ENCODE assay signal across 10 mouse cellular contexts in genomic region chr9:121697150-121698049, GRCm38 (mm10). TPM values are rescaled to one million over a fixed set of nuclear protein-coding genes. Genes with fewer than 3 reads are reported as not detected.
A peak's percentile ranks its signal among the peaks of the same experiment; 100 is the strongest.
DNase-seq lines count a peak whose midpoint lies in the region; ATAC-seq and TF ChIP-seq lines count a peak whose summit lies in the region.
"Had no signal": no experiment of that assay in that cellular context is flagged by ENCODE, and none has a peak within 500 bp of the region (broad histone marks: within the 10 kb centered on the region; RNA-seq: fewer than 3 reads in every experiment).

No protein-coding gene starts in this region.

- in situ Hi-C loops in ES-E14 (cut with MboI; ENCODE audit: low sequenced_read_pairs in 2 of 2, unreplicated experiment in 2 of 2) = no loop called here

- H3K27me3 ChIP-seq in midbrain, embryonic 14.5 days (ENCODE audit: control insufficient read depth, insufficient read depth, low read length) = no peaks in the 10 kb centered on the region

- DNase-seq in layer of hippocampus, postnatal 10 days (ENCODE audit: low spot score in 2 of 2) = peak; percentile 75 to 81
- DNase-seq in layer of hippocampus, adult 9-10 months (ENCODE audit: low spot score) = no peak
- DNase-seq in ES-E14 (ENCODE audit: low read depth, low spot score) = no peak
- peak; percentile 61 for DNase-seq in c-Kit-positive CD71-positive TER-119-positive erythroid progenitor cells, embryonic 14.5 days (ENCODE audit: low spot score)
- DNase-seq in layer of hippocampus, postnatal 14 days (ENCODE audit: low spot score in 2 of 2) = peak; percentile 57 to 74
- DNase-seq in midbrain, embryonic 14.5 days = peak; percentile 31
- peak; percentile 84 for DNase-seq in thymus, postnatal 4 days

- no peak overlapping the region for H3K27ac ChIP-seq in ES-E14 (ENCODE audit: insufficient read depth, low read depth, low read length, poor library complexity, severe bottlenecking)
- no peak overlapping the region for H3K27ac ChIP-seq in midbrain, embryonic 14.5 days (replicated peaks; ENCODE audit: low read depth, low read length)
- H3K27ac ChIP-seq: macrophage had no signal

- H3K36me3 ChIP-seq in ES-E14 (ENCODE audit: control insufficient read depth, insufficient read depth, low read length, poor library complexity, severe bottlenecking) = no peaks in the 10 kb centered on the region
- H3K36me3 ChIP-seq in midbrain, embryonic 14.5 days (ENCODE audit: control insufficient read depth, insufficient read depth, low read length) = peaks cover 38% of the 10 kb centered on the region

- peak; percentile 55; the same call in 1 of the 2 replicates for ATAC-seq in granulocyte monocyte progenitor cell, adult 5-6 weeks (replicated peaks; ENCODE audit: poor library complexity, severe bottlenecking)
- ATAC-seq in midbrain, embryonic 14.5 days (ENCODE audit: low FRiP score, low TSS enrichment) = peak; percentile 53

- no peak overlapping the region for H3K4me2 ChIP-seq in midbrain, embryonic 14.5 days (ENCODE audit: low read length)

- no peaks in the 10 kb centered on the region for H3K4me1 ChIP-seq in ES-E14 (ENCODE audit: control insufficient read depth in 2 of 2, insufficient read depth in 2 of 2, low read length in 2 of 2, poor library complexity in 1 of 2)
- H3K4me1 ChIP-seq in midbrain, embryonic 14.5 days (ENCODE audit: control insufficient read depth, insufficient read depth, low read length) = no peaks in the 10 kb centered on the region

- WGBS in midbrain, embryonic 14.5 days = 100% methylated on average over 1 of the region's 1 CpGs

- no peak overlapping the region for H3K4me3 ChIP-seq in ES-E14 (ENCODE audit: insufficient read depth in 1 of 2, low read depth in 1 of 2, low read length in 2 of 2, poor library complexity in 1 of 2, severe bottlenecking in 1 of 2)
- no peak overlapping the region for H3K4me3 ChIP-seq in midbrain, embryonic 14.5 days (replicated peaks; ENCODE audit: low read depth, low read length)
- H3K4me3 ChIP-seq: erythroblast, embryonic 14.5 days had no signal

- H3K9ac ChIP-seq in ES-E14 (ENCODE audit: insufficient read depth, low read depth, low read length, poor library complexity, severe bottlenecking) = no peak overlapping the region
- H3K9ac ChIP-seq in midbrain, embryonic 14.5 days (replicated peaks; ENCODE audit: low read length) = no peak overlapping the region

- no peaks in the 10 kb centered on the region for H3K9me3 ChIP-seq in ES-E14 (ENCODE audit: control insufficient read depth, insufficient read depth, low read depth, low read length)
- no peaks in the 10 kb centered on the region for H3K9me3 ChIP-seq in midbrain, embryonic 14.5 days (ENCODE audit: control insufficient read depth, low read length)

TF ChIP-seq in ES-E14, 5 proteins besides CTCF, POLR2A, EP300 and RAD21:
- peak; percentile 54; the same call in 1 of the 2 replicates for TF ChIP-seq ZNF384 (IDR thresholded peaks at IDR 0.05; ENCODE audit: low read depth, low read length)
- no peak for TF ChIP-seq MAFK (IDR thresholded peaks at IDR 0.05; ENCODE audit: insufficient read depth, low read depth, low read length)
- TF ChIP-seq CHD2 (IDR thresholded peaks at IDR 0.05; ENCODE audit: low read depth, low read length) = no peak
- peak; percentile 72; the same call in 1 of the 2 replicates for TF ChIP-seq HCFC1 (IDR thresholded peaks at IDR 0.05; ENCODE audit: borderline replicate concordance, insufficient read depth, low read length)

RNA-seq across cellular contexts. Expression of gene Sec22c, which starts 7.9 kb away (rescaled TPM):
- 10 to 100 TPM; 30.4 to 33.4 TPM for total RNA-seq in layer of hippocampus, postnatal 10 days (2021)
- 8.4 and 11.2 TPM in 2 replicates for total RNA-seq in ES-E14 (2012; rRNA removed)
- total RNA-seq in granulocyte monocyte progenitor cell, adult 5-6 weeks (2014; fragmentation: Nextera tagmentation) = 14.7 and 18.2 TPM in 2 replicates
- 4.7 and 10.5 TPM in 2 replicates for total RNA-seq in granulocyte monocyte progenitor cell, adult 5-6 weeks (2017)
- 10 to 100 TPM; 26.4 to 28.7 TPM for total RNA-seq in layer of hippocampus, postnatal 14 days (2021)
- 20.0 and 27.7 TPM in 2 replicates for polyA plus RNA-seq in midbrain, embryonic 14.5 days (2014; fragmentation: Nextera tagmentation; extraction: Ambion mirVana)

RNA-seq across cellular contexts. Expression of gene Ss18l2, which starts 12.7 kb away (rescaled TPM):
- 10 to 100 TPM; 80.7 to 87.9 TPM for total RNA-seq in layer of hippocampus, postnatal 10 days (2021)
- 22.3 and 40.8 TPM in 2 replicates for total RNA-seq in ES-E14 (2012; rRNA removed)
- total RNA-seq in granulocyte monocyte progenitor cell, adult 5-6 weeks (2014; fragmentation: Nextera tagmentation) = 25.7 and 67.5 TPM in 2 replicates
- total RNA-seq in granulocyte monocyte progenitor cell, adult 5-6 weeks (2017) = 44.9 and 59.5 TPM in 2 replicates
- total RNA-seq in layer of hippocampus, postnatal 14 days (2021) = 10 to 100 TPM; 83.1 to 92.6 TPM
- polyA plus RNA-seq in midbrain, embryonic 14.5 days (2014; fragmentation: Nextera tagmentation; extraction: Ambion mirVana) = 164 and 190 TPM in 2 replicates

RNA-seq across cellular contexts. Expression of gene Nktr, which starts 21.6 kb away (rescaled TPM):
- total RNA-seq in layer of hippocampus, postnatal 10 days (2021) = 100 to 1,000 TPM; 110 to 133 TPM
- total RNA-seq in ES-E14 (2012; rRNA removed) = 57.8 and 69.6 TPM in 2 replicates
- total RNA-seq in granulocyte monocyte progenitor cell, adult 5-6 weeks (2014; fragmentation: Nextera tagmentation) = 140 and 176 TPM in 2 replicates
- total RNA-seq in granulocyte monocyte progenitor cell, adult 5-6 weeks (2017) = 130 and 131 TPM in 2 replicates
- 100 to 1,000 TPM; 105 to 121 TPM for total RNA-seq in layer of hippocampus, postnatal 14 days (2021)
- polyA plus RNA-seq in midbrain, embryonic 14.5 days (2014; fragmentation: Nextera tagmentation; extraction: Ambion mirVana) = 61.5 and 73.0 TPM in 2 replicates

RNA-seq across cellular contexts. Expression of gene Vipr1, which starts 54.9 kb away (rescaled TPM):
- total RNA-seq in layer of hippocampus, postnatal 10 days (2021) = 10 to 100 TPM in 1 of 2 experiments, 1 to 10 TPM in 1; 10.0 to 10.3 TPM
- total RNA-seq in ES-E14 (2012; rRNA removed) = 0.31 and 0.90 TPM in 2 replicates
- not detected in 2 replicates for total RNA-seq in granulocyte monocyte progenitor cell, adult 5-6 weeks (2014; fragmentation: Nextera tagmentation)
- not detected in 2 replicates for total RNA-seq in granulocyte monocyte progenitor cell, adult 5-6 weeks (2017)
- total RNA-seq in layer of hippocampus, postnatal 14 days (2021) = 10 to 100 TPM; 10.6 TPM
- polyA plus RNA-seq in midbrain, embryonic 14.5 days (2014; fragmentation: Nextera tagmentation; extraction: Ambion mirVana) = 0.08 and 0.25 TPM in 2 replicates
- polyA plus RNA-seq: erythroblast, embryonic 14.5 days had no signal

RNA-seq across cellular contexts. Expression of gene Lyzl4, which starts 55.5 kb away (rescaled TPM):
- total RNA-seq in layer of hippocampus, postnatal 10 days (2021) = 1 to 10 TPM in 1 of 2 experiments, not detected in 1; 1.1 TPM
- total RNA-seq in ES-E14 (2012; rRNA removed) = 0.58 TPM in 2 replicates
- not detected in 2 replicates for total RNA-seq in granulocyte monocyte progenitor cell, adult 5-6 weeks (2014; fragmentation: Nextera tagmentation)
- not detected in 2 replicates for total RNA-seq in granulocyte monocyte progenitor cell, adult 5-6 weeks (2017)
- total RNA-seq in layer of hippocampus, postnatal 14 days (2021) = 1 to 10 TPM in 1 of 2 experiments, under 1 TPM in 1; 0.69 to 1.3 TPM
- not detected in 2 replicates for polyA plus RNA-seq in midbrain, embryonic 14.5 days (2014; fragmentation: Nextera tagmentation; extraction: Ambion mirVana)
- polyA plus RNA-seq: erythroblast, embryonic 14.5 days had no signal

Comparison
In these comparisons a context has a peak if more than half of its experiments do, and no peak if none do; other contexts are left out.
1. DNase-seq: peak in layer of hippocampus, postnatal 10 days (2 of 2), c-Kit-positive CD71-positive TER-119-positive erythroid progenitor cells, embryonic 14.5 days (single experiment), layer of hippocampus, postnatal 14 days (2 of 2), midbrain, embryonic 14.5 days (single experiment) and thymus, postnatal 4 days (single experiment); none in layer of hippocampus, adult 9-10 months (single experiment) and ES-E14 (single experiment).